Mouse (Mus musculus) spleen, adult 2 months (tissue): ENCODE measurements around the gene Plxnb1. TPM values are rescaled to one million over a fixed set of nuclear protein-coding genes. Genes with fewer than 3 reads are reported as not detected.

Experiments used
- DNase-seq, 2 experiments: peaks; one replicate each; pipeline versions ENCODE4 v3.0.0 to v3.0.0-alpha.2; 2012 to 2021; ENCODE audit warnings: low spot score in 2 of 2, low read depth in 1 of 2
- H3K27ac ChIP-seq: fragments of 200-500 bp; 2 replicates; pipeline ENCODE4 v1.5.1; 2012; ENCODE audit warnings: low read length, inconsistent platforms; ENCODE audit not compliant: insufficient read depth
- H3K27me3 ChIP-seq: fragments of 200-500 bp; 2 replicates; pipeline ENCODE4 v1.6.1; 2012; ENCODE audit warnings: mild to moderate bottlenecking, moderate library complexity, low read length, inconsistent platforms; ENCODE audit not compliant: control insufficient read depth, insufficient read depth
- H3K36me3 ChIP-seq: fragments of 200-500 bp; 2 replicates; pipeline ENCODE4 v1.6.1; 2012; ENCODE audit warnings: mild to moderate bottlenecking, low read length, inconsistent platforms; ENCODE audit not compliant: control insufficient read depth, insufficient read depth
- H3K4me1 ChIP-seq: fragments of 200-500 bp; 2 replicates; pipeline ENCODE4 v1.6.1; 2011; ENCODE audit warnings: inconsistent platforms; ENCODE audit not compliant: control insufficient read depth, insufficient read depth, insufficient read length
- H3K4me3 ChIP-seq: fragments of 200-500 bp; 2 replicates; pipeline ENCODE4 v1.5.1; 2011; ENCODE audit warnings: mild to moderate bottlenecking, inconsistent platforms; ENCODE audit not compliant: insufficient read depth, insufficient read length; ENCODE audit errors: extremely low read depth
- CTCF ChIP-seq: fragments of 200-500 bp; IDR thresholded peaks from 2 replicates; pipeline ENCODE4 v1.5.1; 2011; ENCODE audit warnings: mild to moderate bottlenecking, inconsistent platforms; ENCODE audit not compliant: insufficient read depth, insufficient read length, insufficient replicate concordance; ENCODE audit errors: extremely low read depth
- POLR2A ChIP-seq: fragments of 200-500 bp; IDR thresholded peaks from 2 replicates; pipeline ENCODE4 v1.6.1; 2011; ENCODE audit warnings: low read depth, low read length, inconsistent platforms
- WGBS: fragments of 180-500 bp; shearing (Covaris S2); methylation state at CpG from one replicate; pipeline ENCODE4 v1.1.7; 2018; 5-methylcytosine and 5-hydroxymethylcytosine counted together
- polyA plus RNA-seq: library from polyadenylated mRNA; depleted of rRNA; stranded (reverse); fragments of >200 nt; gene quantifications from 2 replicates; pipeline ENCODE4 v1.2.3, GENCODE M21; 2012

The Plxnb1 gene
- polyA plus RNA-seq, 1 experiment = 10.4 TPM

DNA sequence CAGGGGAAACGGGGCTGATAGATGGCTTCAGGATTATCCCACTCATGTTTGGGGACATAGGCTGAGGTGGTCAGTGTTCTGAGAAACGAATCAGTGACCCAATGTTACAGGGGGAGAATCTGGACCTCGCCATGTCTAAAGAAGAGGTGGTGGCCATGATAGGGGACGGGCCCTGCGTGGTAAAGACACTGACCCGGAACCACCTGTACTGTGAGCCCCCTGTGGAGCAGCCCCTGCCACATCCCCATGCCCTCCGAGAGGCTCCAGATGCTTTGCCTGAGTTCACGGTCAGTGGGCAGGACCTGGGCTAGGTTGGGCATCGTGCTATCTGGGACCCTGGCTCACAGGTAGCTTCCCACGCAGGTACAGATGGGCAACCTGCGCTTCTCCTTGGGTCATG lies 15.1 kb downstream of the Plxnb1 start:
- DNase-seq = no peak
- Histone ChIP-seq H3K36me3 (no peaks in the 10 kb centered on the region), H3K27me3 (no peaks in the 10 kb centered on the region), H3K27ac (no peak overlapping the region), H3K4me3 (no peak overlapping the region), H3K4me1 (no peaks in the 10 kb centered on the region)
- WGBS = 92% methylated on average over 11 of the region's 11 CpGs
- no peak for TF ChIP-seq CTCF
- TF ChIP-seq POLR2A = no peak

DNA sequence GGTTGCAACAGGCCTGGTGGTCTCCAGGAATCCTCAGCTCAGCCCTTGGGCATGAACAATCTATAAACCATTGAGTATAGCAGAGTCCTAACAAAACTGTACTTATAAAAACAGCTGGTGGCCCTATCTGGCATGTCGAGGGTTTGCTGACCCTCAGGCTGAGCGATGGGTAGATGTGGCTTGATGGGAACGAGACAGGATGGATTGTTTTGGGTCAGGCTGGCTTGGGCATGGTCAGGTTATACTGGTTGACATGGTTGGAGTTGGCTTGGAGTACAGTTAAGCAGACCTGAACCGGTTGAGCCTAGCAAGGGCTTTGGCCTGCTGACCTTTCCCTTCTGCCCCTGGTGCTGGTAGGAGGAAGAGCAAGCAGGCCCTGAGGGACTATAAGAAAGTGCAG lies 15.9 kb downstream of the Plxnb1 start:
- Histone ChIP-seq H3K27ac (no peak overlapping the region), H3K4me3 (no peak overlapping the region), H3K27me3 (no peaks in the 10 kb centered on the region), H3K36me3 (no peaks in the 10 kb centered on the region), H3K4me1 (no peaks in the 10 kb centered on the region)
- 84% methylated on average over 4 of the region's 4 CpGs for WGBS
- DNase-seq = peak in 1 of 2 experiments; percentile 1
- TF ChIP-seq POLR2A (no peak), CTCF (no peak)

DNA sequence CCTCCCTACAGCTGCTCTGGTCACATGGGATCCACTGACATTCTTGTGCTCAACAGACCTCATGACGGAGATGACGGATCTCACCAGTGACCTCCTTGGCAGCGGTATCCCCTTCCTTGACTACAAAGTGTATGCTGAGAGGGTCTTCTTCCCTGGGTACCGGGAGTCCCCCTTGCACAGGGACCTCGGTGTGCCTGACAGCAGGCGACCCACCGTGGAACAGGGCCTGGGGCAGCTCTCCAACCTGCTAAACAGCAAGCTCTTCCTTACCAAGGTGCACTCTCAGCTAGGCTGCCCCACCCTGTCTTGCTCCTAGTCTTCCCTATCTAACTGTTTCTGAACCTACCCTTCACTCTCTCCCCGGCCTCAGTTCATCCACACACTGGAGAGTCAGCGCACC lies 16.4 kb downstream of the Plxnb1 start:
- Histone ChIP-seq H3K36me3 (no peaks in the 10 kb centered on the region), H3K4me1 (no peaks in the 10 kb centered on the region), H3K27ac (no peak overlapping the region), H3K27me3 (no peaks in the 10 kb centered on the region), H3K4me3 (no peak overlapping the region)
- DNase-seq = peak in 1 of 2 experiments; percentile 1
- TF ChIP-seq POLR2A (no peak), CTCF (no peak)
- 96% methylated on average over 9 of the region's 9 CpGs for WGBS

- WGBS = 84% methylated on average over 8 of the region's 8 CpGs
- Histone ChIP-seq H3K4me3 (no peak overlapping the region), H3K36me3 (no peaks in the 10 kb centered on the region), H3K27me3 (no peaks in the 10 kb centered on the region), H3K27ac (no peak overlapping the region), H3K4me1 (peaks cover 5% of the 10 kb centered on the region; the same call in 1 of the 2 replicates)
- no peak for DNase-seq
- no peak for TF ChIP-seq POLR2A
- TF ChIP-seq CTCF = no peak
Observed at GRCm38 (mm10) chr9:109113331-109113730, 18.1 kb downstream of the Plxnb1 start.

DNA sequence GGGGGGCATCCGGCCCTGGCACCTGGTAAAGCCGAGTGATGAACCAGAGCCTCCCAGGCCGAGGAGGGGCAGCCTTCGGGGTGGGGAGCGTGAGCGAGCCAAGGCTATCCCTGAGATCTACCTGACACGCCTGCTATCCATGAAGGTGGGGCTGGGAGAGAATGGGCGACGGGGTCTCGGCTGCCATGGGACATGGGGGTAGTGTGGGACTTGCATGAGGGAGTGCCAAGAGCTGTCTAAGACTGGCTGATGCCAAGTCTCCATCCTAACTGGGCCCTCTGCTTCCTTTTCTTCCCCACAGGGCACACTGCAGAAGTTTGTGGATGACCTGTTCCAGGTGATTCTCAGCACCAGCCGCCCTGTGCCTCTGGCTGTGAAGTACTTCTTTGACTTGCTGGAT lies 19.1 kb downstream of the Plxnb1 start:
- Histone ChIP-seq H3K4me3 (no peak overlapping the region), H3K4me1 (peaks cover 6% of the 10 kb centered on the region; the same call in 1 of the 2 replicates), H3K27ac (no peak overlapping the region), H3K27me3 (no peaks in the 10 kb centered on the region), H3K36me3 (no peaks in the 10 kb centered on the region)
- TF ChIP-seq CTCF (no peak), POLR2A (no peak)
- DNase-seq = no peak
- WGBS = 94% methylated on average over 11 of the region's 11 CpGs

DNA sequence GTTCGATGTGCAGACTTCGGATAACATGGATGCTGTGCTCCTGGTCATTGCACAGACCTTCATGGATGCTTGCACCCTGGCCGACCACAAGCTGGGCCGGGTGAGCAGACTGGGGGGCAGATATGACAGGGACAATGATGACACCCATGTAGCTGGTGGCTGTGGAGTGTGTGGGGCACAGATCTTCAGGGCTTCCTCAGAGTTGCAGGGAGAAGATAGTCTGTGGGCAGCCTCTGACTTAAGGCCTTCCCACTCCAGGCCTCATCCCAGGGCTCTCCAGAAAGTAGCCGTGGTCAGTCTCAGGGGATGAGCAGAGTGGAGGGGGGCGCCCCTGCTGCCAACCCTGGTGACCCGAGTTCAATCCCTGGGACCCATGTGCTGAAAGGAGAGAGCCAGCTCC lies 19.7 kb downstream of the Plxnb1 start:
- Histone ChIP-seq H3K27me3 (no peaks in the 10 kb centered on the region), H3K27ac (no peak overlapping the region), H3K4me1 (peaks cover 6% of the 10 kb centered on the region; the same call in 1 of the 2 replicates), H3K36me3 (no peaks in the 10 kb centered on the region), H3K4me3 (no peak overlapping the region)
- DNase-seq = no peak
- 94% methylated on average over 7 of the region's 7 CpGs for WGBS
- TF ChIP-seq CTCF (no peak), POLR2A (no peak)

GRCm38 (mm10) chr9:109116205-109116604 lies 21.0 kb downstream of the Plxnb1 start:
- Histone ChIP-seq H3K4me3 (no peak overlapping the region), H3K36me3 (no peaks in the 10 kb centered on the region), H3K27ac (no peak overlapping the region), H3K27me3 (no peaks in the 10 kb centered on the region), H3K4me1 (peaks cover 6% of the 10 kb centered on the region; the same call in 1 of the 2 replicates)
- 89% methylated on average over 10 of the region's 10 CpGs for WGBS
- TF ChIP-seq CTCF (no peak), POLR2A (no peak)
- DNase-seq = no peak

DNA sequence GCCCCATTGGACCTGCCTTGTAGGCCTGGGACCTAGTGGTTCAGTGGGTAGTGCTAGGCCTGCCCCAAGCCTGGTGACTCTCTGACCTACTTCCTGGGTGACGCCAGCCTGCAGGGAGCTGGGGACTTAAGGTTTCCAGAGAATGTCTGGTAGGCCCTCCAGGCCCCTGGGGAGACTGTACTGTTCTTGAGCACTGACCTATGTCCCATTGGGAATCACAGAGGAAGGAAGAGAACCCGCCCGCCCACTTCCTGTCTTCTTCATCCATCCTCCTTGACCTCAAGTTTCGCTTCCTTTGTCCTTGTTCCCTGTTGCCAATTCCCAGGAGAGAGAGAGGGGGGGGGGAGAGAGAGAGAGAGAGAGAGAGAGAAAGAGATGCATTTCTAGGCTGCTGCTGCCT lies 22.9 kb downstream of the Plxnb1 start:
- 31% methylated on average over 4 of the region's 4 CpGs for WGBS
- Histone ChIP-seq H3K27me3 (no peaks in the 10 kb centered on the region), H3K27ac (no peak overlapping the region; the same call in 1 of the 2 replicates), H3K4me3 (no peak overlapping the region), H3K4me1 (peaks cover 6% of the 10 kb centered on the region; the same call in 1 of the 2 replicates), H3K36me3 (no peaks in the 10 kb centered on the region)
- no peak for TF ChIP-seq CTCF
- no peak for TF ChIP-seq POLR2A
- DNase-seq = no peak
